Mouse (Mus musculus) adrenal gland, postnatal 25 days (tissue): Measurements from ENCODE around the gene Zfp777. TPM values are rescaled to one million over a fixed set of nuclear protein-coding genes. Genes with fewer than 3 reads are reported as not detected.
A peak's percentile ranks its signal among the peaks of the same experiment; 100 is the strongest.

Source experiments
- DNase-seq: peaks from one replicate; pipeline ENCODE4 v3.0.0; 2021; ENCODE audit warnings: mixed read lengths
- long read RNA-seq: library from polyadenylated mRNA; stranded (forward); transcript quantifications from one replicate; pipeline ENCODE4 v2.0.0, GENCODE M21; 2021
- total RNA-seq: library from RNA; stranded (reverse); gene quantifications from 2 replicates; pipeline ENCODE4 v1.2.3, GENCODE M21; 2021

The Zfp777 gene
- 27.1 and 28.2 TPM in 2 replicates for total RNA-seq
- long read RNA-seq, transcript Zfp777-201 (6 exons, 3,184 nt) = minor isoform, 5 of 33 reads
- long read RNA-seq, transcript Zfp777-202 (6 exons, 3,111 nt) = major isoform, 12 of 33 reads
- long read RNA-seq, partial matches to known transcripts = 8 of 33 reads
- long read RNA-seq, other reads (novel, unspliced or antisense) = 8 of 33 reads

- DNase-seq = peak; percentile 84
These were observed at the start of gene Zfp777 for GRCm38 (mm10) chr6:48048426-48049272. Gene Zfp777 (minus strand): TSS chr6:48048911.

- DNase-seq = no peak
These were observed 38.4 kb upstream of the Zfp777 start for GRCm38 (mm10) chr6:48086957-48087715.

- peak; percentile 97 for DNase-seq
These were observed 37.8 kb upstream of the Zfp777 start, which contains the start of gene Zfp746 for GRCm38 (mm10) chr6:48086471-48086878. Gene Zfp746 (minus strand): TSS chr6:48086593.

- peak; percentile 75 for DNase-seq
These were observed 37.1 kb upstream of the Zfp777 start for GRCm38 (mm10) chr6:48085521-48086404.

- no peak for DNase-seq
These were observed 35.1 kb upstream of the Zfp777 start for GRCm38 (mm10) chr6:48083733-48084191.

- DNase-seq = no peak
These were observed 33.2 kb upstream of the Zfp777 start for GRCm38 (mm10) chr6:48081952-48082351.

- no peak for DNase-seq
These were observed 32.3 kb upstream of the Zfp777 start for GRCm38 (mm10) chr6:48081021-48081420.

GRCm38 (mm10) chr6:48073316-48073715 lies 24.6 kb upstream of the Zfp777 start:
- no peak for DNase-seq

GRCm38 (mm10) chr6:48067492-48067891 lies 18.8 kb upstream of the Zfp777 start:
- no peak for DNase-seq

GRCm38 (mm10) chr6:48065587-48066075 lies 16.9 kb upstream of the Zfp777 start:
- no peak for DNase-seq

- DNase-seq = no peak
These were observed 15.7 kb upstream of the Zfp777 start for GRCm38 (mm10) chr6:48064451-48064850.

GRCm38 (mm10) chr6:48063940-48064339 lies 15.2 kb upstream of the Zfp777 start:
- DNase-seq = no peak

GRCm38 (mm10) chr6:48060895-48061294 lies 12.2 kb upstream of the Zfp777 start:
- no peak for DNase-seq

GRCm38 (mm10) chr6:48060421-48060820 lies 11.7 kb upstream of the Zfp777 start:
- no peak for DNase-seq

GRCm38 (mm10) chr6:48052136-48052535 lies 3.4 kb upstream of the Zfp777 start:
- DNase-seq = no peak

GRCm38 (mm10) chr6:48051666-48052065 lies 3.0 kb upstream of the Zfp777 start:
- DNase-seq = no peak

GRCm38 (mm10) chr6:48049273-48050065 lies 758 bp upstream of the Zfp777 start:
- DNase-seq = no peak

- peak; percentile 61 for DNase-seq
These were observed 1.0 kb downstream of the Zfp777 start for GRCm38 (mm10) chr6:48047450-48048351.

GRCm38 (mm10) chr6:48047114-48047449 lies 1.6 kb downstream of the Zfp777 start:
- no peak for DNase-seq

GRCm38 (mm10) chr6:48032661-48033060 lies 16.1 kb downstream of the Zfp777 start:
- no peak for DNase-seq
